Mouse (Mus musculus) mouse embryonic stem cell (cell line): ENCODE results near the gene Ankrd22.

Source experiments
- in situ Hi-C, 2 experiments: fragments of 300-500 bp; cut with MboI; formaldehyde crosslinking; loops; 1 replicate in 1 of 2; 3 replicates in 1 of 2; pipeline ENCODE4 v1.14.3; 2019 to 2020; ENCODE audit warnings: low sequenced_read_pairs in 2 of 2, low pct_unique_long_range_greater_than_20kb in 1 of 2, mixed read lengths in 1 of 2; ENCODE audit not compliant: unreplicated experiment in 1 of 2

Ankrd22 gene

DNA sequence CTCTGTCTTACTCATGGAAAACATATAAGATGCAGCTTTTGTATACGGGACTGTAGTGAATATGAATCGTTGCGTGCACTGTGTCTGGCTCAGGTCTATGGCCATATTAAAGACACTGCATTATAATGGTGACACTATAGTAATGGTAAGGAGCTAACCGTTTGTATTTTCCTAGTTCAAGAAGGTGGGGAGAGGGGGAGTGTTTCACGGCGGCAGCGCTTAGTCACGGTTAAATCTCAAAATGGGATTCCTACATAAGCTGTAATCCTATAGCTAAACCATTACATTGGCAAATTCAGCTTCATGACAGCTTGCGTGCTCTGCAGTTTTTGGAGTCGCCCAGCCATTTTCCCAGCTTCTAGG, 25.8 kb upstream of the Ankrd22 start:
- in situ Hi-C loops = no loop called here

DNA sequence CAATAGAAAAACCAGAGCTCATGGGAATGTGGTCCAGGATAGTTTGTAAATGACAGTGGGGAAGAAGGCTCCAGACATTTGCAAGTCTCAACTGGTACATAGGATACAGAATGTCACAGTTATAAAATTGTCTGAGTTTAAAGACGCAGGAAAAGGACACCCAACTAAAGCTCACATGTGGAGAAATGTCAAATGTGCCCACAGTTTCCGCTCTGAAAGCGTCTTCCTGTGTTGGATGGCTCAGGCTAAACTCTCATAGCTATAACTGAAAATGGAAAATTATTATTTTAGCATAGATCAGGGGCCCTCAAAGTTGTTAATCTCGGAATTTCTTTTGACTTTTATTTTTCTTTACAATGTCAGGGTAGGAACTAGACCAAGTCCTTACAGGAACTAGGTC, 21.0 kb upstream of the Ankrd22 start:
- in situ Hi-C loops = no loop called here

DNA sequence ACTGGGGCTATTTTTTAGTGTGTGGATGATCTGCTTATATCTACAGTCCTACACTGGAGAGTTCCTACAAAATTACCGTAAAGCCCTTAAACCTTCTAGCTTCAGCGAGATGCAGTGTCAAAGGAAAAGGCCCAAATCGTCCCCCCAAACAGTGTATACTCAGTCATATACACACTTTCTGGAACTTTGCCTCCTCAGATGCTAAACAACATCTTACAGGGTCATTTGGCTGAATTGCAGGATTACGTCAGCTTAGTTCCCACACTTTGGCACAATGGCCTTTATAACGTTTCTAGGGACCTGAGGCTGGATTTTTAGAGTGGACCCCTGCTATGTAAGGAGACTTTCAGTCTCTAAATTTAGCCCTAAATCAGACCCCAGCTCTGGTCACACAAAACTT, 16.6 kb upstream of the Ankrd22 start:
- in situ Hi-C loops = no loop called here

DNA sequence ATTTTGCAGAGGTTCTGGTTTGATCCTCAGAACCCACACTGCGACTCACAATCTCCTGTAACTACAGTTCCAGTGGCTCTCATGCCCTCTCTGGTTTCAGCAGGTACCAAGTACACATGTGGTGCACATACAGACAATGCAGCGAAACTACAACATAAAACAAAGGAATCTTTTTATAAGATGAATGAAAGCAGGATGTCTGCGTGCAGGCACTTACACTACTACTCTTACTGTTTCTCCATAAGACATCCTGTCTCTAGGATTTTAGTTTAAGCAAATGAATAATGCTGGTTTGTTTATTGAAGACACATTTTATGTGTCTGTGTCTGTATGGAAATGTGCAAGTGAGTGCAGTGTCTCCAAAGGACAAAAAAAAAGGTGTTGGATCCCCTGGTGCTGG, 15.4 kb upstream of the Ankrd22 start:
- in situ Hi-C loops = no loop called here

DNA sequence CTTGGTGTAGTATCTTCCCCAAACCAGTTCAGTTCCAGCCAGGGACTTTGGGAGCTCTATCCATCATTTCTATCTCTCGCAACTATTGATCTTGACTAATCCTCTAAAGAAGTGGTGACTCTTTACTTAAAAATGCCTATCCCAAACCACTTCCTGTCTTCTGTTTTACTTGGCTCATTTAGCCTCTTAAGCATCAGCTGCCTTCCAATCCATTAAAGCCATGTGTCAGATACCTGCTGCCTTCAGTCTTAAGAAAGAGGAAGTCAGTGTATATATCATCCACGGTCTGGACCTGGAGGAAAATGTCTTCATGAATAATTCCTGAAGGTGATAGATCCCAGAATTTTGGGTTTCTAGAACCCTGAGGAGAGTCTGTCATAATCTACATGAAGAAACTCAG, 14.5 kb upstream of the Ankrd22 start:
- in situ Hi-C loops = no loop called here

DNA sequence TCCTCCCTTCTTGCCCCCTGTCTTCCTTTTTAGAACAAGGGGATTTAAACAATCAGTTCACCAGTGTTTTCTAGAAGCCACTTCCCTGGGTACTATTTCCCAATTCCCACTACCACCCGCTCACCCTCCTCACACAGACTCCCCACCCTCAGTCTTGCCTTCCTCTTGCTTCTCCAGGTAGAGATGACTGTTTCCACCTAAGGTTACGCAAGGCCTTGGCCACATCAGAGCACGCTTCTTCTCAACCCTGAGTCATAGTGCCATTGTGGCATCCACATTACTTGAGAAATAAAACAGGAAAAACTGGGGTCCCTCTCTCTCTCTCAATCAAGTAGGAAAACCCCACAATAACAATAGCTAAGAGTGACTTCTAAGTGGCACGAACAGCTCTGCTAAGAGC, 13.3 kb upstream of the Ankrd22 start:
- in situ Hi-C loops = no loop called here

DNA sequence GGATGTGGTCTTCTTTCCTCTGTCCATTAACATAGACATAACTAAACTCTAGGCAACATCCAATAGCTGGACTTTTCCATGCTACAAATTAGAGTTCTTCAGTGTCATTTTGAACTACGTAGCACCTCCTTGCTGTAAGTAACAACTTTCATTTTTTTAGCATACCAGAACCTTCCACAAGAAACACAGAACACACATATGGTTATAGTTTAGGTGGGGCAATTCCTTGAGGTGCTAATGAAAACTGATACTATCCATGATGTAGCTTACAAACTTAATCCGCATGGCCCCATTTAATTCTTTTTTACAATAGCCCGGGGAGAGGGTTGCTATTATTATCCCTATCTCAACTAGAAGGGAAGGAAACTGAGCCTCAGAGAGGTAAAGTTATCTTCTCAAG, 8.2 kb upstream of the Ankrd22 start:
- in situ Hi-C loops = no loop called here

DNA sequence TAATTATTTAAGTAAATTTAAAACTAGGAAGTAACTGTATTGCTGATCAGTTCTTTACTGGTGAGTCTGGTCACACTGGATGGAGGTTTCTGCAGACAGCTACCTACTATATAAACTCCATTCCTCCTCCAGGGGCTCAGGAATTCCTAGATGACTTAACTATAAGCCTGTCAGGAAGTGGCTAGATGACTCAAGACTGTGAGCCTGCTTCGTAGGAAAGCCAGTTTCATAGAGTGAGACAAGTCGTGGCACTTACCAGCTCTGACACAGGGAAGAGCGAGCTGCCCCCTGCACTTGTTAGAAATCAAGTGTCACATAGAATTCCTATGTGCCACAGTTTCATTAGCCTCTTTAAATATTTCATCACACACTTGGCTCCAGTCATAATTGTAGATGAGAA, 5.3 kb upstream of the Ankrd22 start:
- in situ Hi-C loops = no loop called here

DNA sequence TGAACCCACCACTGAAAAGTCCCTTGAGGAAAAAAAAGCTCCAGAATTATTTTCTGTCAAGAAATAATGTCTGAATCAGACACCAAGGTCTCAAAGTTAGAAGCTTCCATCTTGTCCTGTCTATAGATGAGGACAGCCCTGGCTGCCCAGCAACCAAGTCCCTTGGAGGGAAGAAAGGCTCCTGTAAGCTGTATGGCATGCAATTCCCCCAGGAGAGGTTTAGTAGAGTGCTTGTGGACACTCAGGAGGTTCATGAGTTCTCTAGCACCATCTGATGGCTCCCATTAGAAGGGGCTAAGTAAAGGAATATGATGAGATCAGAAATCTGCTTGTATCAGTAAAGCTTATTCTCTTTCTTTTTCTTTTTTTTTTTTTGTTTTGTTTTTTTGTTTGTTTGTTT, 3.3 kb upstream of the Ankrd22 start:
- in situ Hi-C loops = no loop called here

DNA sequence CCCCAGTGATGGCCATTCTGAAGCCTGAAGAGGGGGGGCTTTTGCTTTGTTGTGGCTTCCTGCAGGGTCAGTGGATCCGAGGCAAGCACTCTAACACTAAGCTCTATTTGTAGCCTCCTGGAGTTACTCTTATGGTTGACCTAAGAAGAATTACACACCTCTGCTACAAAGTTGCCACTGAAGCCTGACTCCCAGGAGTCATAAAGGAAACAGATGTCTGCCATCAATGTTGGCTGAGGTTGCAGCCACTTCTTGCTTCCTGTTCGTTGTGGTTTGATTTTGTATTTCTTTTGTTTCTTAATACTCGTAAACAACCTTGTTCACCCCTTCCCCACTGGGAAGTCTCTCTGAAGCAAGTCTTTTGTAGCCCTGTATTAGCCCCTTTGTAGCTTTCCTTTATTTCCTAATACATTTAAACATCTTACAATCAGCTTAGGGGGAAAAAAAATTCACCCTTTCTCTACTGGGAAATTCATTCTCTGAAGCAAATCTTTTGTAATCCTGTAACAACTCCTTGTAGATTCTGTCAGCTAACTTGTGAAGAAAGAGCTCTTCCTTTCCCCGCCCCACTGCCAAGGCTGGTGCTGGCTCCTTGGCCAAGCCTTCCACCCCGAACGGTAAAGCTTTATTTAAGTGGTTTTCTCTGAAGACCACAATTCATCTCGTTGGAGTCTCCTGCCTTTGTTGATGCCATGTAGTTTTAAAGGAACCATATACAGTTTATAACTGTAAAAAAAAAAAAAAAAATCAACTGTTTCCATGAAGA, 2.2 kb upstream of the Ankrd22 start:
- in situ Hi-C loops = no loop called here

DNA sequence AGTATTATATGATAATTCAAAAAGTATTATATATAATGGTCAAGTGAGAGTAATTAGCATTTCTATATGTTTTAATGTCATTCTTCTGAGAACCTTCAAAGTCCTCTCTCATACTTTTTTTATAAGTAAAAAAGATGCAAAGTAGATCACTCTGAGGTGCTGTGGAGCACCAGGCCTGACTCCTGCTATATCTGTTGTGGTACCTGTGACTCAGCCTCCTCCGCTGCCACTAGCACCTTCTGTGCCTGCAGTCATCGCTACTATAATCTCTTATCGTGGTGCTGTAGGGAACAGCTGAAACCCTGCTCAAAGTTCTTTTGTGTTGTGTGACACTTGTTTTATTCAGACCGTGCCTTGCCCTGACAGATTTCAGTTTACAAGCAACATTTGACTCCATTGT, 533 bp upstream of the Ankrd22 start:
- in situ Hi-C loops = no loop called here

DNA sequence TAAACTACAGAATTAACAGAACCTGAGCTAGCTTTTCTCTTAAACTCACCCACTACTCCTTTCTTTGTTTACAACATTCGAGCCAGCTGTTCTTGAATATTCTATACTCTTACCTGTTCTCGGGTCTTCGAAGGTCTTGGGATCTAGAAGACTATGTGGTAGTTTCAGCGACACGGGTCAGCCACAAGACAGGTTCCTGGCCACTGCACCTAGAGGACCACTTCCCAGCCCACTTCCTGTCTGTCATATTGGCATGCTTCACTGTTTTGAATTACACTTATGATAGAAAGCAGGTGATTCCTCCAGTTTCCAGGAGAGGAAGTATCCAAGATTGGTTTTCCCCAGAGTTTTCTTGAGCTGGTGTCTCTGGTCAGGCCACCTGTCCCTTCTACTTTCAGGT, 3.2 kb downstream of the Ankrd22 start:
- in situ Hi-C loops = no loop called here

DNA sequence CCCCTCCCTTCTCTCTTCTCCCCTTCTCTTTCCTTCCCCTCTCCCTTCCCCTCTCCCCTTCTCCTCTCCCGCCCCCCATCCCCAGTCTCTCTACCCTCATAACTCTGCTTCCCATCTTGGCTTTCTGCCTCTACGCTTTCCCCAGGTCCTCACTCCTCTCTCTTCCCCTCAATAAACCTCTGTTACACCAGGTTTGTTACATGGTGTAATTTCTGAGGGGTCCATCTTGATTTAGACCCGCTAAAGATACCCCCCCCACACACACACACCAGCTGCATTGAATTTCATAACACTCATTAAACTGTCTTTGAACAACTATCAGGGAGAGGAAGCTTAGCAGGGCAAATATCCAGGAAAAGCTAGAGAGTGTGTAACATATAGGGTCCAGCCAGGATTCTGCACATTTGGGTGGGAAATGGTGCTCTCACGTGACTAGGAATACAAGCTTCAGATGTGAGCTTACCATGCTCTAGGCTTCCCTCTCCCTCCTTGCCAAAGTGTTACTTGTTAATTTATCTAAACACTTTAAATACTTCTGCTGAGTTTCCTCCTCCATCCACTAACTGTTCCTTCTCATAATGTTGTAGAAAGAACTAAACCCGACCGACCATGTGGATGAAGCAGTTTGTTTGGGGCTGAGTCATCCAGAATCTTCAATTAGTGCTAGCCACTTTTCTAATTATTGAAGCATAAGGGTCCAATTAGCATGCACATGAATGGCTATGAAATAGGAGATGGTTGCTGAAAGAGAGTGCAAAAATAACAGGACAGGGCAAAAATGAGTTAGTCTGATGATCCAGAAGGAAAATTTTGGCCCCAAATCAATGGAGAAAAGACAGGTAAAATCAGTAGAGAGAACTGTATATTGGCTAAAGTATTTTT, 12.3 kb downstream of the Ankrd22 start:
- in situ Hi-C loops = no loop called here

DNA sequence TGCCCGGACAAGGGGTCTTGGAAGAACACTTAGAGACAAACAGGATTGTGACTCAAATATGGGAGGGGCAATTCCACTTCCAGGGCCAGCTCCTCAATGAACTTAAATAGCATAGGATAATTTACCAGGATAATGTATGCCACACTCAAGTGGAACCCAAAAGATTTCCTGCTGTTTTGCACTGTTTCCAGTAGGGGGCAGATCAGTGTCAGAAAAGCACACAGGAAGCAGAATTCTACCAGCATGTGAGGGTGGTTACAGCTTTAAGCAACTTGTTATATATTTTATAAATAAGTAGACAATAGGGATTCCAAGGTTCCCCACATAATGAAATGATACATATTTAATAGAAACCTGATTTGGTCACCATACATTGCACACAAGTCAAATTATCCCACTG, 13.9 kb downstream of the Ankrd22 start:
- in situ Hi-C loops = no loop called here

DNA sequence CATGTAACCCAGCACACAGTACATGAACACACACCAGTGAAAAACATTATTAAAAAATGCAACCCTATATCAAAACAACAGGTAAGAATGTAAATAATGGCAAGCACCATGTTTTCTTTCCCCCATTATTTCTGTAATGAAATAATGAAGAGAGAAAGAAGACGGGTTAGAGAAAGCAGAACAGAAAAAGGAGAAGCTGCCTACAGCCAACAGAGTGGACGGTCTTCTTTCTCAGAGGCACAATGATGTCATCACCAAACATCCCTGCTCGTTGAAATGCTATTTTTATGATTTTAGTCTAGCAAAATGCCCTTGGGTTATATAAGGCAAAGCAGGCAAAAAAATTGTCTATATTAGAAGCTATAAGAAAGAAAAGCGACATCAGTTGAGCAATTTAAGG, 17.4 kb downstream of the Ankrd22 start:
- in situ Hi-C loops = loop anchor here in 1 of 2 experiments (25.0 kb wide), 1 partner anchor 711 kb away; no protein-coding TSS in a partner anchor

DNA sequence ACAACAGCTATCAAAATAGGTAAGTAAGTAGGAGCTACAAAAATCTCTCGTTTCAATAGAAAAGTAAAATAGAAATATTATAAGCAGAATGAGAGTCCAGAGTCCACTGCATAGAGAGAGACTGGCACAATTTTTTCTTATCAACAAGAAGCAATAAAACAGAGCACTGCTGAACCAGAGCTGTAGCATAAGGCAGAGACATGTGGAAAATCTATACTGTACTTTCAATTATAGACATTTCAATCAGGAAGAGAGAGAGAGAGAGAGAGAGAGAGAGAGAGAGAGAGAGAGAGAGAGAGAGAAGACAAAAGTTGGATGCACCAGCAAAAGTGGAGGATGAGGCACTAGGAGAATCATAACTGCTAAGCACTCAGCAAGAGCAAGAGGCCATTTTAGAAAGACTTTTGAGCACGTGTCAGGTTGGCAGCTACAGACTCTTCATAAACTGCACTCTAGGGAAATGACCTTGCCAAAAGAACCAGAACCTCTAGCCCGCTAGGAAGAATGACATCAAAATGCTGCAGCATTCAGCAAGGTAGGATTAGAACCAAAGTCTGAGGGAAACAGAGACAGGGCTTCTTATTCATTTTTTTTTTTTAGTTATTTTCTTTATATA, 26.3 kb downstream of the Ankrd22 start:
- in situ Hi-C loops = loop anchor here in 1 of 2 experiments (25.0 kb wide), 1 partner anchor 702 kb away; no protein-coding TSS in a partner anchor

DNA sequence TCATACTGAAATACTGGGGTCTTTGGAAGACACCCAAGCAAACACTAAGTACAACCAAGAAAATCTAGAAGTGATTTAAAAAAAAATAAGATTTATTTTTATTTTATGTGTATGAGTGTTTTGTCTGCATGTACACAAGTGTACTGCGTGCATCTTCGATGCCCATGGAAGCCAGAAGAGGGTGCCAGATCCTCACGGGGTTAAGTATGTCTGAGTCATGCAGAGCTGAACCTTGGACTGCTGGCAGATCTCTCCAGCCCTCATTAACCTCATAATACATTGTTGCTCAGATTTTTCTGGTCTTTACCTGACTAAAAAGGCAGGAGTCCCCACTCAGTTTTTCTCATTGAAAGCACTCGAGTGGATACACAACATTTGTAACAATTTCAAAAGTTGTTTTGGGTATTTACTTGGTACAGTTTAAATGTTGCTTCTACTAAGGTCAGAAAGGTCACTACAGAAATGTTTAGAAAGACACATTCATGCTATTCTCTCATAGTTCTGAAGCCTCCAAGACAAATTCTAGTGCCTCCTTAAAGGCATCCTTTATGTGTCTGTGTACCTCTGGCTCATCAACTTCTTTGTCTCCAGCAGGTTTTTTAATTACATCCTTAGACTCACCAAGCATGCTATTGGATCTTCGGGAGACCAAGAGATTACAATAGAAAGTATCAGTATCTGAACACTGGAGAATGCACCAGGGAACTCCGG, 27.0 kb downstream of the Ankrd22 start:
- in situ Hi-C loops = loop anchor here in 1 of 2 experiments (25.0 kb wide), 1 partner anchor 702 kb away; no protein-coding TSS in a partner anchor

DNA sequence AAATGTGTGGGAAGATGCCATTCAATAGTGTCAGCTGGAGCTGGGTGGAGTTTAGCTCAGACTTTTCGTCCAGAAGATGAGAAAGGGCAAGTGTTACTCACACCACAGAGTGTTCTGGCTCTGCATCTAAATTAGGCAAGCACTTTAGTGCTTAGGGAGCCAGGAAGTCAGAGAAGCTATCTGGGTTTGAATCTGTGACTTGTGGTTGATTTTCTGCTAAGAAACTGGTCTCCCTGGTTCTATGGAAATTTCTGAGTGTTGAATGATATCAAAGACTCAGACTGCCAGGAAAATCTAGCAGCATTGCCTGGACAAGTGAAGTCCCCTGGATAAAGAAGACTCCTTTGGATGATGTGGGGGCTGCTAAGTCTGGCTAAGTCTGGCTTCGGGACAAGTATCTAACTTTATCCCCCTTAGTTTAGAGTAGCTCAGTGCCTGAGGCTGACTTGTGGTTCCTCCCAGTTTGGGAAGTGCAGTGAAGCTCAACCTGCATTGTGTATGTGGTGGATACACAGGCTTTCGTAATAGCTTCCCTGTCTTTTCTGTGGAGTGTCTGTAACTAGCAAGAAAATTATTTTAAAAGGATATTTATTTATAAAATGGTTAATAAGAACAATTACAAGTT, 45.6 kb downstream of the Ankrd22 start:
- in situ Hi-C loops = no loop called here
